Mouse (Mus musculus) G1E (cell line): ENCODE measurements around the gene Misp.

Experiments
- CTCF ChIP-seq: IDR thresholded peaks from 2 replicates; pipeline ENCODE4 v1.5.1; 2012; ENCODE audit warnings: low read depth, low read length, inconsistent platforms, mixed read lengths
- GATA1 ChIP-seq: IDR thresholded peaks from 2 replicates; pipeline ENCODE4 v1.6.1; 2012; ENCODE audit warnings: borderline replicate concordance, low read length, inconsistent platforms, mixed read lengths
- GATA2 ChIP-seq: IDR thresholded peaks from 2 replicates; pipeline ENCODE4 v1.6.1; 2012; ENCODE audit warnings: low read depth, low read length, inconsistent platforms, borderline replicate concordance
- POLR2AphosphoS5 ChIP-seq: IDR thresholded peaks from 2 replicates; pipeline ENCODE4 v1.6.1; 2012; ENCODE audit warnings: low read depth, low read length, inconsistent platforms; ENCODE audit not compliant: insufficient replicate concordance
- TAL1 ChIP-seq: conservative IDR thresholded peaks from 2 replicates; pipeline ENCODE4 v1.6.1; 2012; ENCODE audit warnings: low read depth, low read length, inconsistent platforms, mixed read lengths

DNA sequence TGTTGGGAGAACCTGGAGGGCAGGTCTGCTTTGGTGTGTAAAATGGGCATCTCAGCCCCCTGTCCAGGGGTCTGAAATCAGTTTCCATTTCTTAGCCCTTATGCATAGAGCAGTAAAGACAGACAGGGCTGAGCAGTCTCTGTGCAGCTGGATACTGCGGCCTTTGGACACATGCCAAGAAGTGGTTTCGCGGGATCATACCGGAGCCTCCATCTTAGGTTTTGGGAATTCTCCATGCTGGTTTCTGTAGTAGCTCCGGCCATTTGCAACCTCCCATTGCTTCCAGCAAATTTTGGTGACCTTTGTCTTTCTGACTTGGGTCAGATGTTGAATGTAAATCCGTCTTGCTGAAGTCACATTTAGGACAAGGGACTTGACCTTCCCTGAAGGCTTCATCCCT lies 22.7 kb downstream of the Misp start:
- no peak for TF ChIP-seq CTCF
- TF ChIP-seq GATA2 = no peak
- no peak for TF ChIP-seq POLR2AphosphoS5
- no peak for TF ChIP-seq GATA1
- TF ChIP-seq TAL1 = no peak
